Mouse (Mus musculus): ENCODE data around the gene Gm10352. TPM values are rescaled to one million over a fixed set of nuclear protein-coding genes. Genes with fewer than 3 reads are reported as not detected.

Gene Gm10352
- not detected in 4 replicates for total RNA-seq (2023)

DNA sequence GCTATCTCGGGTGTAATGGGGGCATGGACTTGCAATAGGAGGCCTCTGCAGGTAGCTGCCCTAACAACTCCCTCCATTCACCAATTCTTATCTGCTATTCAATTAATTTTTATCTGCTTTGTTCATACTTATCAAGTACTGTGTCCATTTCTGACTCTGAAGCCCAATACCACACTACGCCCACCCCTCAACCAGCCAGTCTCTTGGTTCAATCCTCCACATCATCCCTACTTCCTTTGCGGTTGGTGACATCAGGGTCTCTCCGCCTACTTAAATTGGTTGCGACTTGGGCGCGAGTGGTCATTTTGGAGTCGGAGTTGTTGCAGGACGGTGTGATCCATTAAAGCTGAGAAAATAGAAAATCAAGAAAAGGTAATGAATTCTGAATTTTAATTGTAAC, at the start of gene Gm10352:
TSS of gene Gm10352 (plus strand) at position 301 of the 400 bp plus-strand sequence.

GRCm38 (mm10) chrY:2932282-2932681, 31.5 kb downstream of the Gm10352 start, which contains the start of gene Gm29289:
Gm29289 (plus strand) TSS chrY:2932582.

Other genes starting within 250 kb of the Gm10352 start
- not detected in 4 replicates for gene Sry, start 237.3 kb upstream of the Gm10352 start, total RNA-seq (2023)
- not detected in 4 replicates for gene H2al2b, start 180.3 kb upstream of the Gm10352 start, total RNA-seq (2023)
- not detected in 4 replicates for gene Gm4064, start 104.8 kb upstream of the Gm10352 start, total RNA-seq (2023)
- not detected in 4 replicates for gene Rbmy, start 70.3 kb upstream of the Gm10352 start, total RNA-seq (2023)
- not detected in 4 replicates for gene Gm10256, start 70.3 kb upstream of the Gm10352 start, total RNA-seq (2023)
- not detected in 4 replicates for gene Gm29289, start 31.6 kb downstream of the Gm10352 start, total RNA-seq (2023)

Measured in B cell, adult 62 days (primary cell).